Mouse (Mus musculus) monocyte, adult 5-6 weeks (primary cell): ENCODE data around the gene Cpsf6. TPM values are rescaled to one million over a fixed set of nuclear protein-coding genes. Genes with fewer than 3 reads are reported as not detected.
"Not testable (repeated sequence)": the region's sequence is repeated elsewhere in the genome, so short reads cannot be mapped to it uniquely, and the experiment has no call there.

Source experiments
- ATAC-seq: fragments of 153-309, 156-312 bp; replicated peaks from 2 replicates; pipeline ENCODE4 v1.8.0; 2017; ENCODE audit warnings: mild to moderate bottlenecking; ENCODE audit not compliant: low TSS enrichment, insufficient number of reproducible peaks, severe bottlenecking, poor library complexity, low FRiP score
- total RNA-seq: library from RNA; stranded (forward); fragments of 200-1000, 200-491, 200-594 nt; gene quantifications from 3 replicates; pipeline ENCODE4 v1.2.3, GENCODE M21; 2017

The Cpsf6 gene
- total RNA-seq, 1 experiment from 2014 or later = 73.2 TPM

DNA sequence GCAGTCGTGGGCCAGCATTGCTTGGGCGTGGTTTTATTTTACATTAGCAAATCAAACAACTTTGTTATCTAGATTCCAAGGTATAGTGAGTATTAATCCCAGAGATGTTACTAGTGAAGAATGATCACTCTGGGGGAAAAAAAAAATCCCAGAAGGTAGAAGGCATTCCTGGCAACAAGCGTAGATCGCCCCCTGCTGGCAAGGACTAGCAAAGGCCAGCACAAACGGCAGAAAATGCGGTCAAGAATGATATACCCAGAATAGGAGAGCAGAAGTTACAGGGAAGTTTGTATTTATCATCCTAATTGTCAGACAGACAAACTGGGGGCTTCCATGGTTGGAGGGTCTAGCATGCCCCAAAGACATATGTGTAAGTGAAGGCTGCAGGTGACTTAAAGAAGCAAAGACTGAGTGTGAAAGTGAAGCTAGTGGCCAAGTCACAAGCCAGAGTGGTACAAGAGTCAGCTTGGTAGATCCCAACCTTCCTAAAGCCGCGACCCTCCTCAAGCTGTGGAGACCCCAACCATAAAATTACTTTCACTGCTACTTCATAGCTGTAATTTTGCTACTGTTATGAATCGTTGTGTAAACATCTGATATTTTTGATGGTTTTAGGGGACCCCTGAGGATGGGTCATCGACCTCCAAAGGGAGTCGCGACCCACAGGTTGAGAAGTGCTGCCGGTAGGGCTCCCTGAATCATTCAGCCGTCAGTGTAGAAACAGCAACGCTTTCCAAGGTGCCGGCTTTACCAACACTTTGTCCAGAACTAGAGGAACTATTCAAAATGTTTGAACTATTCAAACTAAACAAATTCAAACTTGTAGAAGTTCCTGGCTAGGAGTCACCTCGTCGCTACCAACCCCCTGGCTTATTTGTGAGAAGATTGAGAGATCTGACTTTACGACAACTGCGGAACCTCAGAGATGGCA lies 22.9 kb upstream of the Cpsf6 start:
- no peak for ATAC-seq

DNA sequence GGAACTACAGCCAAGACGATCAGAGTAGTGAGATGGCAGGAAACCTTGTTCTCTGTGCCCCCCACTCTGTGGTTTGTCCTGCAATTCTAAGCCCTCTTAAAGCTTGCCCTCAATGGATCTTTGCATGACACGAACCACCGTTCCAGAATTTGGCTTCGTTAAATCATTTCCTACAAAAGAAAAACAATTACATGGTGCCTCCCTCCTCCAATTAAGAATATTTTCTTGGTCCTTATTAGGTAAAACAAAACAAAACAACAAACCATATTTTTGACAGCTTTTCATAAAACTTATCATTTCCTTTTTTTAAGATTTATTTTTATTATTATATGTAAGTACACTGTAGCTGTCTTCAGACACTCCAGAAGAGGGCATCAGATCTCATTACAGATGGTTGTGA lies 21.5 kb upstream of the Cpsf6 start:
- no peak for ATAC-seq

GRCm38 (mm10) chr10:117400246-117400954 lies 20.6 kb upstream of the Cpsf6 start:
- ATAC-seq = no peak

DNA sequence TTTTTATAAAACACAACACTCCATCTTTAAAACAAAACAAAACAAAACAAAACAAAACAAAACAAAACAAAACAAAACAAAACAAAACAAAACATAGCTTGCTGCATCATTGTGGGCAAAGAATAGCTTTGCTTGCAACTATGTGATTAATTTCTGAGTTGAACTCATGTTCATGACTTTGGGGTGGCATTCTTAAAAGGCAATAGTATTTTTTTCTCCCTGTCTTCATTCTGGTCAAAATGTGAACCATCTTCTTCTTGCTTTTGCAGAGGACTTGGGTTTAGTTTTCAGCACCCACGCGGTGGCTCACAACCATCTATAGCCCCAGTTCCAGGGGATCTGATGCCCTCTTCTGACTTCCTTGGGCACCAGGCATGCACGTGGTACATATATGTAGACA lies 20.0 kb upstream of the Cpsf6 start:
- ATAC-seq = no peak

DNA sequence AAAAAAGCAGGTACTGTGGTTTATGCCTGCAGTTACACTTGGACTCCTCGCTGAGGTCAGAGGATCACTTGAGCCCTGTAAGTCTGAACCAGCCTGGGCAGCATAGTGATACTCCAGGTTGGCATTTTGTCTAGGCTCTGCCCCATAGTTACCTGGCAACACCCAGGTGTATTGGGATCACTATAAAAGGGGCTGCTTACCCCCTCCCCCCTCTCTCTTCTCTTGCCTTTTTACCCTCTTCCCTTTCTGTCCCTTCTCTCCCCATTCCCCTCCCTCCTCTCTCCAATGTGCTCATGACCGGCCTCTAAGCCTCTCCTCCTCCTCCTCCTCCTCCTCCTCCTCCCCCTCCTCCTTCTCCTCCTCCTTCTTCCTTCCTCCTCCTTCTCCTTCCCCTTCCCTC lies 19.4 kb upstream of the Cpsf6 start:
- ATAC-seq = no peak

GRCm38 (mm10) chr10:117398044-117398780 lies 18.4 kb upstream of the Cpsf6 start:
- 0 out of 2 replicates have a peak, but pooled peaks have one; percentile 27 for ATAC-seq

- ATAC-seq = 0 out of 2 replicates have a peak, but pooled peaks have one; percentile 44
These were observed 17.4 kb upstream of the Cpsf6 start for GRCm38 (mm10) chr10:117397106-117397625.

- no peak for ATAC-seq
These were observed 16.7 kb upstream of the Cpsf6 start for GRCm38 (mm10) chr10:117396386-117397048.

GRCm38 (mm10) chr10:117395801-117396200 lies 16.0 kb upstream of the Cpsf6 start:
- ATAC-seq = no peak

DNA sequence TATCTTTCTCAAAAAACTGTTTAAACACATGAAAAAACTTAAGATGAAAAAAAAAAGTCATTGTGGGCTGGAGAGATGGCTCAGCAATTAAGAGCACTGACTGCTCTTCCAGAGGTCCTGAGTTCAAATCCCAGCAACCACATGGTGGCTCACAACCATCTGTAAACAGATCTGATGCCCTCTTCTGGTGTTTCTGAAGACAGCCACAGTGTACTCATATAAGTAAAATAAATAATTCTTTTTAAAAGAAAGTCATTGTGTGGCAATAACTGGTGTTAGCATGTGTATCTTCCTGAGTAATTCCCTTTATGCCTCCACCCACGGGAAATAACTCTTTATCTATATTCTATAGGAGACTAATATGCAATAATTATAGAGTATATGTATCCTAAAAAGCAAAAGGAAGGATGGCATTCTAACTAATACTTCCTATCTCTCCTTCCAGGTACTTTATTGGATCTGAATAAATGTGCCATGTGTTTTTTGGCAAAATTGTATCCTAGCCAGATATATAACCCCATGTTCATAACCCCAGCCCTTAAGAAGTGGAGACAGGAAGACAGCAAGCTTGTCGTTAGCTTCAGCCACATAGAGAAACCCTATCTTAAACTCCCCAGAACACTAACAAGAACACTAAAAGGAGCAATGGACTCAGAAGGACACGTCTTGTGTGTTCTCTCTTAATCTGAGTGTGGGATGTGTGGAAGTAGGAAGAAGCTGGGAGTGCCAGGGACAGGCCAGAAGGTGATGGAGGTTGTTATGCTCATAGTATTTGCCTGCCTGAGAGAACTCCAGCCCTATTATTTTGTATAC lies 15.1 kb upstream of the Cpsf6 start:
- ATAC-seq = no peak

- ATAC-seq = no peak
These were observed 14.1 kb upstream of the Cpsf6 start for GRCm38 (mm10) chr10:117393891-117394395.

GRCm38 (mm10) chr10:117393196-117393890 lies 13.5 kb upstream of the Cpsf6 start:
- ATAC-seq = peak; percentile 82

- peak; percentile 29; the same call in 1 of the 2 replicates for ATAC-seq
These were observed 13.0 kb upstream of the Cpsf6 start for GRCm38 (mm10) chr10:117392832-117393195.

DNA sequence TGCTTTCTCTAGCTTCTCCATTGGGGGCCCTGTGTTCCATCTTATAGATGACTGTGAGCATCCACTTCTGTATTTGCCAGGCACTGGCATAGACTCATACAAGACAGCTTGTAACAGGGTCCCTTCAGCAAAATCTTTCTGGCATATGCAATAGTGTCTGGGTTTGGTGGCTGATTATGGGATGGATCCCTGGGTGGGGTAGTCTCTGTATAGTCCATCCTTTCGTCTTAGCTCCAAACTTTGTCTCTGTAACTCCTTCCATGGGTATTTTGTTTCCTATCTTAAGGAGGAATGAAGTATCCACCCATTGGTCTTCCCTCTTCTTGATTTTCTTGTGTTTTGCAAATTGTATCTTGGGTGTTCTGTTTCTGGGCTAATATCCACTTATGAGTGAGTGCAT lies 12.6 kb upstream of the Cpsf6 start:
- not testable (repeated sequence) for ATAC-seq

DNA sequence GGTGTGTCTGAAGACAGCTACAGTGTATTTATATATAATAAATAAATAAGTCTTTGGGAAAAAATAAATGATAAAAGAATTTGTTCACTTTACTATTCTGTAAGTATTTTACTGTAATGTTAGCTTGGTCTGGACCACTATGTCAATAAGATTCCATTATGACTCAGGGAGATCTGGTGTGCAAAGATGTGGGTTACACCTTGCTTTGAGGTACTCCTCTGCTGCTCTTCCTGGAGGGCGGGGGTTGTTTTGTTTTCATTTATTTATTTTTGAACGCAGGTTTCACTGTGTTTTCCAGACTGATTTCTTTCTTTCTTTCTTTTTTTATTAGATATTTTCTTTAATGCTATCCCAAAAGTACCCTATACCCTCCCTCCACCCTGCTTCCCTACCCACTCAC lies 12.0 kb upstream of the Cpsf6 start:
- ATAC-seq = no peak

DNA sequence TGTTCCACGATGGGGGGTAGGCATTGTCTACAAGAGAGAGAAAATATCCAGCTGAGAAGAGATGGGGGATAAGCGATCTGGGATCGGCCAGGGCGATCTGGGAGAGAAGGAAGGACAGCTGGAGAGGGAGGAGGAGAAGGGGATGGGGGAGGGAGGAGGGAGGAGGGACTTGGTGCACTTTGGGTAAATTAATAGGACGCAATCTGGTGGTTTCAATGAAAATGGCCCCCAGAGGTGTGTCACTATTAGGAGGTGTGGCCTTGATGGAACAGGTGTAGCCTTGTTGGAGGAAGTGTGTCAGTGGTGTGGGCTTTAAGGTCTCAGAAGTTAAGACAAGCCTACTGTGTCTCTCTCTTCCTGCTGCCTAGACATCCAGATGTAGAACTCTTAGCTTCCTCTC lies 11.2 kb upstream of the Cpsf6 start:
- ATAC-seq = no peak
